Mouse (Mus musculus) left cerebral cortex, adult 8-10 months (tissue): ENCODE measurements around the gene Nxpe3. TPM values are rescaled to one million over a fixed set of nuclear protein-coding genes. Genes with fewer than 3 reads are reported as not detected.

Experiments
- DNase-seq, 2 experiments: peaks; one replicate each; pipeline ENCODE4 v3.0.0; 2022; ENCODE audit warnings: low spot score in 2 of 2
- total RNA-seq, 4 experiments: library from RNA; stranded (reverse); gene quantifications; 2 replicates each; pipeline ENCODE4 v1.2.4; 2022

Nxpe3 gene
- total RNA-seq, 4 experiments from 2014 or later = 11.3 to 13.0 (median 11.6) TPM

DNA sequence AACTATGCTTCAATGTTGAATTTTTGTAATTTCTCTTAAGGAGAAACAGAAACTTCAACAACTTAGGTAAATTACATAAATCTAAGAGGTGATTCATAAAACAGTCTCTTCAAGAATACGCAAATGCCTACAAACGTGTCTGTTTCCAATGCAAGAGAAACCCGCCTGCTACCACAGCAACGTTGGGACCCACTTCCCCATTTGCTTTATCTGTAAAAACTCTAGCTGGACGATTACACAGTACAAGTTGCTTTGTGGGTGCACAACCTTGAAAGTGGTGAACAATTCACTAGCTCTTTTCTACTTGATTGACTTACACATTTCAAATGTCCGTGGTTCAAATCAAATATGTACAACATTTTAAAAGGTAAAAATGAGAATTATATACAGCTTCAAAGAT, 83.3 kb downstream of the Nxpe3 start:
- DNase-seq = no peak

DNA sequence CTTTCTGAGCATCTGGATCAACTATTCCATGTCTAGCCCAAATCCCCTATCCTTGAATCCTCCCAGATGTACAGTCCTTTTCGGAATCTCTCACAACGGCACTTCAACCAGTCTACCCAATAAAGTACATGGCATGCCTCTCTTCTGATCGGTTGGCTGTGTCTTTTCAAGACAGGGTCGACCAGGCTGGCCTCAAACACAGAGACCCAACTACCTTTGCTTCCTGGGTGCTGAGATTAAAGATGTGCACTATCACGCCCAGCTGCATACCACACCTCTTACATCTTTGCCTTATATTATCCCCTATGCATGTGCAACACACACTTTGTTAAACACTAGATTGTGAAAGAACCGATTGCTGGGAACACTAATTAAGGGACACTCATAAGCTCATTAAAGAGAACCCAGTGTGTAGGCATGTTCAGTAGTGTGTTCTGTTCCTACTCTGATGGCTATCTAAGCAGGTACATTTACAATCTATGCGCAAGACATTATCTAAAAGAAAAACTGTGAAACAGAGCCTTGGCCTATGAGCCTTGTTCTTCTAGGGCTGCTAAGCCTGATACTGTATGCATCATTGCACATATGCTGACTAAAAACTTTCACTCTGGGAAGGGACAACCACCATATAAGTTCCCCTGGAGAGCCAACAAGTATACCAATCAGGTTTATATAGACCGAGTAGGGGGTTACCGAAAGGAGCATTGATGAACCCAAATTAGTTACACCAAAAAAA, 85.1 kb downstream of the Nxpe3 start:
- no peak for DNase-seq

DNA sequence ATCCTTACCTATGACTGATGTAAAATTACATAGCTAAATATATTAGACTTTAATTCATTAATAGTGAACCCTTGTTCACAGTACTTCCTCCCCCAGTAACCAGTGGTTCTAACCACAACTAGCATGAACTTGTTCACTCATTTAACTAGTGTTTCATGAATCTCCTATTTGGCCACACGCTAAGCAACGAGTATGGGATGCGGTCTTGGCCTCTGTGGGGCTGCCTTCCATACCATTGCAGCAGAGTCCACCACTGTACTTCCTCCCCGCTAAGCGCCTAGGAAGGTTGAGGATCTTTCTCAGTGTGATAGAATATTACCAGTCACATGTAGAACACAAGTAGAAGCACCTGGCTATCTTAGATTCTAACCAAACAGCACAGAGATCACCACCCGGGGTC, 85.7 kb downstream of the Nxpe3 start:
- DNase-seq = no peak

DNA sequence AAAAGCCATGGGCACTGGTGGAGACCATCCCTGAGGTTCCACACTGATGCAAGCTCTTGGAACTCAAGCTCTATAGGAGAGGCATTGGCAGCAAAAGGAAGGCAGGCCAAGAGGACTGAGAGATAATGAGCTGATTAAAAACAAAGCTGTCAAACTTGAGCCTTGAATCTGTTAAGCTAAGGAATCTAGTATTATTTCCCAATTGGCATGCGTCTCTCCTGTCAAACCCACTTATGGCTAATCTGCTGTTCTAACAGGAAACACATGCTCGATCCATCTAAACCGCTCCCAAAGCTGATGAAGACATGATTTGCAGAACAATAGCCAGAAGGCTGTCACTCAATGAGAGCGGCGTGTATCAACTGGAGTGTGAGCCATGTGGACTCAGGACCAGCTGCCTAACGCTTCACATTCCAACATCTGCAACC, 87.6 kb downstream of the Nxpe3 start:
- DNase-seq = no peak

DNA sequence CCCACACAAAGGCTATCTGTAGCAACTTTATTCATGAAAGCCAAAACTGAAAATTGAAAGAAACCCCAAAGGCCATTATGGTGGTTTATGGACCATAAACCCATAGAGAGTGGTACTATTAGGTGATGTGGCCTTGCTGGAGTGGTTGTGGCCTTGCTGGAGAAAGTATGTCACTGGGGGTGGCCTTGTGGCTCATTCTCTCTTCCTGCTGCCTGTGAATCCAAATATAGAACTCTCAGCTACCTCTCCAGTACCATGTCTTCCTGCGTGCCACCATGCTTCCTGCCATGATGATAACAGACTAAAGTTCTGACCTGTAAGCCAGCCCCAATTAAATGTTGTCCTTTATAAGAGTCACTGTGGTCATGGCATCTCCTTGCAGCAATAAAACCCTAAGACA, 90.3 kb downstream of the Nxpe3 start:
- no peak for DNase-seq

DNA sequence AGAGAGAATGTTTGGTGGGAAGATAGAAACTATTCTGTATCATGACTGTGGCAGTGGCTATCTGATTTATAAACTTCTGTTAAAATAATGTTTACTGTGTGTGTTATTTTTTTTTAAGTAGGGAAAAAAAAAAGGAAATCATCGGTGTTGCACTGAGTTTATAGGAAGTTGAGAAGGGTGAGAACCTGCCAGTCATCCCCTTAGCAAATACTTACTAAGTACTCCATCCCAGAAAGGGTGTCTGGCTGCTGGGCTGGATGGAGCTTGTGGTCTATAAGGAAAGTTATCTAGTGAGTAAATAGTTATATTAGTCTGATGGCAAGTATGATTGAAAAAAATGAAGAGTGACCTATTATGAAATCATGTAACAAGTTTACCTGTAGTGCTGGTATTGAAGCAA, 93.5 kb downstream of the Nxpe3 start:
- no peak for DNase-seq

DNA sequence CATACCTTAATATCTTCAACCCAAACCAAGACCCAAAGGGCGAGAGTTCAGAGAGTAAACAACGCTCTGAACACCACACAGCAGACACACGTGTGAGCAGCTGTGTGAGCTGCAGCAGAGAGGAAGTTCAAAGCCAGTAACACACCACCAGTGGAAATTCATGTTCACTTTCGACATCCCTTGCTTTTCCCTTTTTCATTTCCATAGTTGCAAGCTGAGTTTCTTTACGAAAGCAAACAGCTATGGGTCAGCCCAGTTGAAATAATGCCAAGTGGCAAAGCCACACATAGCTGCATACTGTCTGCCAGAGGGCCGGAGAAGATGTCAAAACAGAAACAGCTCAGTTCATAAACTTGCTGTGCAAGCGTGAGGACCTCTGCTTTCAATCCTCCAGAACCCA, 96.2 kb downstream of the Nxpe3 start:
- DNase-seq = no peak

DNA sequence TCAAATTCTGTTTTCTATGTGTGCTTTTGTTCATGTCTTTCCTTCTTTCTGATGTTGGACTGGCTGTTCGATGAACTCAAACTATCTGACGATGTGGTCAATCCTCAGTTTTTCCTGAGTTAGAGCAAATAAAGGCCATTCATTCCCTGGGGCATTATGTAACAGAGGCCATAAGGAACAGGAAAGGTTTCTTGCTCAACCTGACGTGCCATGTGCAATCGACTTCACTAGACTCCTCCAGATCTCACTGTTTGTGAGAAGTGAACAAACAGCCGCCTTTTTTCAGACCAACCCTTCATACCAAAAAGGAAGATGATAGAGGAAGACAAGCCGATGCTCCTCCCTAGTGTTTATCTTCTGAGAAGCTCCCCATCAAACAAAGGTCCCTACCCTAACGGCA, 104.8 kb downstream of the Nxpe3 start:
- no peak for DNase-seq

Other genes with a start within 250 kb of the Nxpe3 start
- gene Nfkbiz, start 56.4 kb downstream of the Nxpe3 start, total RNA-seq = 1 to 10 TPM; 3.3 to 4.8 (median 3.9) TPM
- gene Cep97, start 39.6 kb upstream of the Nxpe3 start, total RNA-seq = 10 to 100 TPM; 13.0 to 17.7 (median 15.0) TPM
- gene Rpl24, start 71.0 kb upstream of the Nxpe3 start, total RNA-seq = 100 to 1,000 TPM; 369 to 438 (median 401) TPM
- gene Zbtb11, start 78.6 kb upstream of the Nxpe3 start, total RNA-seq = 10 to 100 TPM; 44.1 to 46.6 (median 46.5) TPM
- gene Pcnp, start 134.5 kb upstream of the Nxpe3 start, total RNA-seq = 100 to 1,000 TPM; 173 to 198 (median 182) TPM
- 10 to 100 TPM in 1 of 4 experiments, 1 to 10 TPM in 3; 8.6 to 10.4 (median 9.1) TPM for gene Trmt10c, start 142.5 kb upstream of the Nxpe3 start, total RNA-seq
- gene Senp7, start 153.1 kb upstream of the Nxpe3 start, total RNA-seq = 10 to 100 TPM; 39.2 to 44.4 (median 42.8) TPM